Mouse (Mus musculus): ENCODE measurements around the gene BC005624.
"Not testable (repeated sequence)": the region's sequence is repeated elsewhere in the genome, so short reads cannot be mapped to it uniquely, and the experiment has no call there.

Gene BC005624

DNA sequence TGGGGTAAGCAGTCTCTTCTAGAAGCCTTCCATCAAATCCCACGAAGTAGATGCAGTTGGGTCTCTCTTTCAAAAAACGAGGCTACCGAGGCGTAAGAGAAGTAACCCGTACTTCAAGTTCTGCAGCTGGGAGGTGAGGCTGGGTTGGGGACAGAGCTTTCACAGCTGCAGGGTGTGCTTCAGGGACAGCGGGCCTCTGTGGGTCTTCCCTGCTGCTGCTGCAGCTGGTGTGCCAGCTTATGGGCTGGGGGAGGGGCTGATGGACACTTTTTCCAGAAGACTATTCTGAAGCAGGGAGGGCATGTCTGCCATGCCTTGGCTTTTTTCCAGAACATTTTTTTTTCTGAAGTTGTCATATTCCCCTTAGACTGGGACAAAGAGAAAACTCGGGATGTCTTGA lies 1.0 kb upstream of the BC005624 start:
- in situ Hi-C loops (cut with MseI, MboI), result no loop called here

- in situ Hi-C loops (cut with MseI, MboI), result no loop called here
Measured at GRCm38 (mm10) chr2:30967352-30968327, 14.4 kb downstream of the BC005624 start, which contains the start of gene Tor1a. Gene Tor1a (minus strand): TSS chr2:30967933.

GRCm38 (mm10) chr2:30966826-30967225 lies 15.2 kb downstream of the BC005624 start:
- in situ Hi-C loops (cut with MseI, MboI), result no loop called here

GRCm38 (mm10) chr2:30965627-30966026 lies 16.4 kb downstream of the BC005624 start:
- in situ Hi-C loops (cut with MseI, MboI), result no loop called here

GRCm38 (mm10) chr2:30962570-30963254 lies 19.3 kb downstream of the BC005624 start:
- in situ Hi-C loops (cut with MseI, MboI), result no loop called here

DNA sequence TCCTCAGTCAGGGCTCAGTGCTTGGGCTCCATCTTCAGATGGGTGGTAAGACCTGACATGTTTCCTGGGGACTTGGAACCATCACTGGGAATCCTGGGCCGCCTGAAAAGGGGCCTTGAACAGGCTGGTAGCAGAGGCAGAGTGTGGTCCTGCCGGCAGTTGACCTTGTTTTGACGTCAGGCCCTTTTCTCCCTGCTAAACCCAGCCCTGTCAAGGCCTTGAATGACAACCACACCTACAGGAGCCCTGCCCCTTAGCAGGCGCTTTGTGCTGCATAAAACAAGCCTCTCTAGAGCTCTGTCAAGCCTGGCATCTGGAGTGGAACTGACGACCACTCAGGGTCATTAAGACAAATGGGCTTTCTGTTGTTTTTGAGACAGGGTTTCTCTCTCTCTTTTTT lies 22.1 kb downstream of the BC005624 start:
- in situ Hi-C loops (cut with MseI, MboI), result no loop called here

DNA sequence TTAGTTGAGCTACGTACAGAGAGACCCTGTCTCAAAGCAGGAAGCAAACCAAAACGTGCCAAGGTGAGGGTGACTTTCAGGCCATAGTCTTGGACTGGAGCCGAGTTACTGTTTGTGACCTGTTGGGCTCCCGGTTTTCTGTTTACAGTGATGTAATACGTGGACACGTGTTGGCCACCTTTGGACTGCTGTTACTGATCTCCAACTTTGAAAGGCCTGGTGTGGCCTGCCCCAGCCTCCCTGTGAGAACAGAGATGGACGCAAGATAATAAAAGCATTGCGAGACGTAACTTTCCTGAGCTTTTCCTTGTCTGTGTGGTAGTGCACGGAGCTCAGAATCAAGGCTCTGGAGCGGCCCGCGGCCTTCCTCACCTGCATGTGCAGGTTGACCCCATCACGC lies 23.3 kb downstream of the BC005624 start:
- in situ Hi-C loops (cut with MseI, MboI), result no loop called here

GRCm38 (mm10) chr2:30957511-30957910 lies 24.5 kb downstream of the BC005624 start:
- in situ Hi-C loops (cut with MseI, MboI), result no loop called here

- in situ Hi-C loops (cut with MseI, MboI), result no loop called here
Measured at GRCm38 (mm10) chr2:30954797-30955196, 27.2 kb downstream of the BC005624 start.

GRCm38 (mm10) chr2:30952824-30953490 lies 29.0 kb downstream of the BC005624 start, which contains the start of gene Tor1b:
Gene Tor1b (plus strand): TSS chr2:30952959.
- in situ Hi-C loops (cut with MseI, MboI), result no loop called here

GRCm38 (mm10) chr2:30952457-30952823 lies 29.6 kb downstream of the BC005624 start:
- in situ Hi-C loops (cut with MseI, MboI), result no loop called here

DNA sequence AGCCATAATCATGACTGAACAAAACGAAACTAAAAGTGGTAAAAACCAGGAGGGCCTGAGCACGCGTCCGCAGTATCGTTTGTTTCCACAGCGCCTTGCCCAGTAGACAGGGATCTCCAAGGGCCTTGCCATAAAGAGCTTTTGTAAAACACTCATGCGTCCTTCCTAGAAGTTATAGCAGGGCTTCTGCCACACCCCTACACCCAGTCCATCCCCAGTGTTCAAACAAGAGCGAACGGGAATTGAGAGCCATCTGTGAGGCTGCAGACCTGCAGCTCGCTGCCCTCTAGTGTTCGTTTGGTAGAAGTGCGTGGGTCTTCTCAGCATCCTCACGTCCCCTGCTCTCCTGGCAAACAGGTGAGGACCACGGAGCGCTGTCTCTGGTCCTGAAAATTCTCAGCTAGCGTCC lies 39.4 kb downstream of the BC005624 start:
- in situ Hi-C loops (cut with MseI, MboI), result no loop called here

GRCm38 (mm10) chr2:30942116-30942515 lies 39.9 kb downstream of the BC005624 start:
- in situ Hi-C loops (cut with MseI, MboI), result not testable (repeated sequence)

GRCm38 (mm10) chr2:30941586-30941985 lies 40.4 kb downstream of the BC005624 start:
- in situ Hi-C loops (cut with MseI, MboI), result no loop called here

DNA sequence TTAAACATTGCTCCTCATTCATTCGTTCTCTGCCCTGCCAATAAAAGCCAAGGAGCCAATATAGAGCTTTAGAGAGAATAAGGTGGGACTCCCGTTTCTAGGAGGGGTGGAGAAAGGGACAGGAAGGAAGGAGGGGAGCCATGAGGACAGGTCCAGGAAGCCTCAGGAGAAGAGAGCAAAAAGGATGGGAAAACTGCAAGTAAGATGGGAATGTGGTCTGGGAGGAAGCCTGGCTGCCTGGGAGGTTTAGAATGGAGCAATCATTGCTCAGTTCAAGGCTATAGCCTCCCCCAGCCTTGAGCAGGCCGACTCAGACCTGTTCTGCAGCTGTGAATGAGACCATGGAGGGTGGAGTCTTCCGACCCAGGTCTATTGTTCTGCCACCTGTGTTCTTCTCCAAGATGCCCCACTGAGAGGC lies 43.4 kb downstream of the BC005624 start:
- in situ Hi-C loops (cut with MseI, MboI), result loop anchor here in 1 of 2 experiments (10.0 kb wide), 1 partner anchor 104 kb away; the partner anchor contains the start of genes Asb6 and Prrx2

- in situ Hi-C loops (cut with MseI, MboI), result loop anchor here in 1 of 2 experiments (10.0 kb wide), 1 partner anchor 103 kb away; the partner anchor contains the start of genes Asb6 and Prrx2
Measured at GRCm38 (mm10) chr2:30937731-30938130, 44.3 kb downstream of the BC005624 start.

GRCm38 (mm10) chr2:30936808-30937207 lies 45.2 kb downstream of the BC005624 start:
- in situ Hi-C loops (cut with MseI, MboI), result loop anchor here in 1 of 2 experiments (10.0 kb wide), 1 partner anchor 102 kb away; the partner anchor contains the start of genes Asb6 and Prrx2

- in situ Hi-C loops (cut with MseI, MboI), result loop anchor here in 1 of 2 experiments (10.0 kb wide), 1 partner anchor 99 kb away; the partner anchor contains the start of genes Asb6 and Prrx2
Measured at GRCm38 (mm10) chr2:30933917-30934450, 48.0 kb downstream of the BC005624 start.

- in situ Hi-C loops (cut with MseI, MboI), result loop anchor here in 1 of 2 experiments (10.0 kb wide), 1 partner anchor 98 kb away; the partner anchor contains the start of genes Asb6 and Prrx2
Measured at GRCm38 (mm10) chr2:30933032-30933431, 49.0 kb downstream of the BC005624 start.

DNA sequence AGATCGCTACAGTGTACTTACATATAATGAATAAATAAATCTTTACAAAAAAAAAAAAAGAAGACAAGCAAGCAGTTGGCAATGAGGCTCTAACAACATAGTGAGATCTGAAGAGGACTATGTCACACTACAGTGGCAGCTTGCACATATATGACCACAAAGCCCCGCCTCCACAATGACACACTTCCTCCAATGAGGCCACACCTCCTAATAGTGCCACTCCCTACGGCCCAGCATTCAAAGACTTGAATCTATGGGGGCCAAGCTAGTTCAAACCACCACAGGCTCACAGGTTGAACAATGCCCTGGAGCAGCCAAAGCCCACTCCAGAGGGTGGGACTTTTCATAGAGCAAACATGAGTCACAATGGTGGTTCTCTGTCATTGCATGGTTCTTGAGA lies 50.1 kb downstream of the BC005624 start:
- in situ Hi-C loops (cut with MseI, MboI), result loop anchor here in 1 of 2 experiments (10.0 kb wide), 1 partner anchor 97 kb away; the partner anchor contains the start of genes Asb6 and Prrx2

- in situ Hi-C loops (cut with MseI, MboI), result loop anchor here in 1 of 2 experiments (10.0 kb wide), 1 partner anchor 96 kb away; the partner anchor contains the start of genes Asb6 and Prrx2
Measured at GRCm38 (mm10) chr2:30930846-30931245, 51.2 kb downstream of the BC005624 start.
